Mouse (Mus musculus): ENCODE measurements at regions not wholly inside any gene's neighbourhood (a gene's known extent, or its start where the extent isn't known, plus 50 kb on each side); places are given as distances from the start of the nearest gene placed in this dataset.

DNA sequence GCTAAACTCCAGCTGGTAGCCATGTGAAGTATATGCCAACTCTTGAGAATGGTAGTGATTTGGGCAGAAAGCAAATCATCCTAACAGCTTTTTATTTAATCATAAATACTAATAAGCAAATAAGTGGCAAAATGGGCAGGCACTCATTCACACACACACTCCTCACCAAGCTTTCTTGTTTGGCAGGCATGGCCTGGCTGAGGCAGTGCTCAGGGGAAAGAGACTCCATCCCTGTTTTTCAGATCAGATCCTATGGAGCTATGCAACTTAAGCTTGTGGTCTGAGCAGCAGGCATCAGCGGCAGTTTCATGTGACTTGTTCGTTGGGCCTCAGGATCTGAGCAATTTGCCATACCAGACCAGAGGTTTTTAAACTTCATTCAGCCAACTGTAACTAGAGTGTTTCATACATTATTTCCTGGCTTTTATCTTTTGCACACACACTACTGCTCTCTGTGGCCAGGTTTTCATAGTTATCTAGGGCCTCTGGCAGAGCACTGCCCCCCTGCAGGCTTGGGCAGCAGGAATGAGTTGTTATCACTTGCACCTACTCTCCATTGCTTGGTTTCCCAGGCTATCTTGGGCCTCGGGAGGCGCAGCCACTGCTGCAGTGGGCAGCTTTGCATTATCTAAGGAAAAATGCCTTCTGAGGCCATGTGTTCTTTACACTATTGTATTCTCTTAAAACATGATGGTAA, 56.3 kb upstream of the AC192777.2 start:
- Histone ChIP-seq H3K9me3 (replicated peaks) (no peaks in the 10 kb centered on the region), H3K27ac (no peak overlapping the region), H3K4me2 (no peak overlapping the region), H3K4me1 (no peaks in the 10 kb centered on the region), H3K27me3 (replicated peaks) (no peaks in the 10 kb centered on the region), H3K4me3 (no peak overlapping the region), H3K9ac (no peak overlapping the region), H3K36me3 (no peaks in the 10 kb centered on the region)
- 41% methylated on average over 4 of the region's 4 CpGs for WGBS (ENCODE audit: insufficient replicate concordance)
- peak; percentile 81 for ATAC-seq

All from liver, embryonic 12.5 days (tissue).